Mouse (Mus musculus) forebrain, embryonic 16.5 days (tissue): ENCODE results near the gene Lactb. TPM values are rescaled to one million over a fixed set of nuclear protein-coding genes. Genes with fewer than 3 reads are reported as not detected.
"Not testable (repeated sequence)": the region's sequence is repeated elsewhere in the genome, so short reads cannot be mapped to it uniquely, and the experiment has no call there.

Source experiments
- ATAC-seq: fragments of 200-750 bp; cut with Nextera tagmentation; 2 replicates; pipeline ENCODE4 v1.8.0; 2017; ENCODE audit warnings: mild to moderate bottlenecking, moderate library complexity
- H3K27ac ChIP-seq: fragments of 300-500 bp; sonication (generic); 2 replicates; pipeline ENCODE4 v1.5.1; 2014; ENCODE audit warnings: low read length, control low read depth
- H3K27me3 ChIP-seq: fragments of 300-500 bp; sonication (generic); replicated peaks from 2 replicates; pipeline ENCODE4 v1.6.1; 2014; ENCODE audit warnings: low read length; ENCODE audit not compliant: control insufficient read depth, insufficient read depth
- H3K36me3 ChIP-seq: fragments of 300-500 bp; sonication (generic); 2 replicates; pipeline ENCODE4 v1.6.1; 2014; ENCODE audit not compliant: control insufficient read depth, insufficient read depth
- H3K4me1 ChIP-seq: fragments of 300-500 bp; sonication (generic); replicated peaks from 2 replicates; pipeline ENCODE4 v1.6.1; 2014; ENCODE audit warnings: low read length; ENCODE audit not compliant: control insufficient read depth, insufficient read depth
- H3K4me2 ChIP-seq: fragments of 300-500 bp; sonication (generic); 2 replicates; pipeline ENCODE4 v1.6.1; 2014; ENCODE audit warnings: mild to moderate bottlenecking, low read length, control low read depth
- H3K4me3 ChIP-seq: fragments of 300-500 bp; sonication (generic); replicated peaks from 2 replicates; pipeline ENCODE4 v1.5.1; 2014; ENCODE audit warnings: mild to moderate bottlenecking, low read length, control low read depth
- H3K9ac ChIP-seq: fragments of 300-500 bp; sonication (generic); replicated peaks from 2 replicates; pipeline ENCODE4 v1.6.1; 2014; ENCODE audit warnings: low read depth, low read length, control low read depth
- H3K9me3 ChIP-seq: fragments of 300-500 bp; sonication (generic); 2 replicates; pipeline ENCODE4 v1.6.1; 2016; ENCODE audit warnings: low read length; ENCODE audit not compliant: control insufficient read depth
- WGBS: fragments of 180-500 bp; shearing (Covaris S2); extraction: QIAGEN DNeasy Blood & Tissue Kit; methylation state at CpG from one replicate; pipeline ENCODE4 v1.1.7; 2014; 5-methylcytosine and 5-hydroxymethylcytosine counted together
- polyA plus RNA-seq: library from polyadenylated mRNA; unstranded; fragments of >200 nt; fragmentation: Nextera tagmentation; extraction: Ambion mirVana; gene quantifications from 2 replicates; pipeline ENCODE4 v1.2.1, GENCODE M21; 2015

Gene Lactb
- polyA plus RNA-seq, 1 experiment from 2014 or later, result 9.6 TPM

DNA sequence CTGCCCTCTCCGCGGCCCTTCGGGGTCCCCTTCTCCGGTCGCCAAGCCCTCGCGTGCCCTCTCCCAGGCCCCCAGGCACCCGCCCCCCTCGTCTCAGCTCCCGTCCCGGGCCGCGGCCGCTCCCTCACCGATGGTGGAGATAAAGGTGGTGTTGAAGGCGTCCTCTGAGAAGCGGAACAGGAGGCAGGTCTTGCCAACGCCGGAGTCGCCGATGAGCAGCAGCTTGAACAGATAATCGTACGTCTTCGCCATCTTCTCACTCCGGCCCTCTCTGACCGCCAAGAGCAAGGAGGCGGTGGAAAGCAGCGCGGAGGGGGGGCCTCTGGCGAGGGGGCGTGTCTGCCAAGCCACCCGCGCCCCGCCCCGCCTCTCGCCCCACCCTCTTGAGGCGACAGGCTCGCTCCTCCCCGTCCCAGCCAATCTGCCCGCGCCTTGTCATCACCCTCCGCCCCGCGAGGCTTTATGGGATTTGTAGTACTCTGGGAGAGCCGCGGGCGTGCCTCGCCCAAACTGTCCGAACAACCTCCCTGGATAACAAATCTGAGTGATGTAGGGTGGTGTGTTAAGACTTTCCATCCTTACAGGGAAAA lies 55.8 kb downstream of the Lactb start, which contains the start of gene Rab8b:
Rab8b (minus strand) TSS at position 306 of the 590 bp plus-strand sequence.
- under 1% methylated on average over 49 of the region's 49 CpGs for WGBS
- Histone ChIP-seq H3K4me1 (peaks cover 25% of the 10 kb centered on the region), H3K4me2 (peak within 1 kb of the TSS; percentile 98), H3K27me3 (no peaks in the 10 kb centered on the region), H3K9ac (peak within 1 kb of the TSS; percentile 94), H3K27ac (peak within 1 kb of the TSS; percentile 92), H3K9me3 (no peaks in the 10 kb centered on the region), H3K36me3 (no peaks in the 10 kb centered on the region), H3K4me3 (peak within 1 kb of the TSS; percentile 88)
- peak; percentile 99 for ATAC-seq

DNA sequence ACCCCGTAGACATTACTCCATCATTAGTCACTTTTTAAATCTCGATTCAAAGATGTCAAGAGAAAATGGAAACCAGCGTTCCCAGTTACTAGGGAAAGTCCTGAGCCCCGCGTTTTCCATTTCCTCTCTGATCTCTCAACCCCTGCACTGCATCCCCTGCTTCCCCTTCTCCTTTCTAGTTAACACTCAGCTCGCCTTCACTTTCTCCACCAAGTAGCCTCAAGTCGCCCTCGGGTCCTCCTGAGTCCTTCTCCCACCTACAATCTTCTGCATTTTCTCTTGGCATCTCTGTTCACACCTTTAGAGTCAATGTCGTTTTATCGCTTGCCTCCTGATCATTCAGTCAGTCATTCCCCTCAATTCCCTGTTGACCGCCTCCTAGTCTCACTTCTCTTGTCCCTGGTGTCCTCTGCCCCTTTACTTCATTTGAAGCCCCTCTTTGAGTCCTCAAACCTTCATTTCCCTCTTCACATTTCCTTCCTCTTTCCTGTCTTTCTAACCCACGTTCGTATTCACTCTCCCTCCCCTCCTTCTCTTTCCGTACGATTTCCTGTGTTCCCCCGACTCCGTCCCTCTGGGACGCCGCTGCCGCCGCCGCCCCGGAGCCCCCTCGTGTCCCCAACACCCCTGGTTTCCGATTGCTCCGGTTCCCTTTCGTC lies 56.5 kb downstream of the Lactb start:
- Histone ChIP-seq H3K36me3 (no peaks in the 10 kb centered on the region), H3K27me3 (no peaks in the 10 kb centered on the region), H3K9me3 (no peaks in the 10 kb centered on the region), H3K4me3 (peak overlapping the region; percentile 88), H3K9ac (peak overlapping the region; percentile 94), H3K4me2 (peak overlapping the region; percentile 98), H3K4me1 (peaks cover 29% of the 10 kb centered on the region), H3K27ac (peak overlapping the region; percentile 85)
- ATAC-seq, result no peak
- WGBS, result 3% methylated on average over 27 of the region's 27 CpGs

DNA sequence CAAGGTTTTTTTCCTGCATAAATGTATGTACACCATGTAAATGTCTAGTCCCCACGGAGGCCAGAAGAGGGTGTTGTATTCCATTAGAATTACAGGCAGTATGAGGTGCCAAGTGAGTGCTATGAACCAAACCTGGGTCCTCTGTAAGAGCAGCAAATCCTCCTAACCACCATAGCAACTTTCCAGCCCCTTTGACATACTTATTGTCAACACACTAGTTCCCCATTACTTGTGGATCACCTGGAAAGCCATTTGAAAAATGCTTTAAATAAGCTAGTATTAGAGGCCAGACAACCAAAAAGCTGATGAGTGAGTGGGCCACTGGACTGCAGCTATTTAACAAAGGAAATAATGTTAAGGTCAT lies 57.4 kb downstream of the Lactb start:
- 78% methylated on average over 1 of the region's 1 CpGs for WGBS
- Histone ChIP-seq H3K4me2 (peak overlapping the region; percentile 98), H3K4me3 (peak overlapping the region; percentile 88), H3K9ac (no peak overlapping the region), H3K4me1 (peaks cover 35% of the 10 kb centered on the region), H3K27ac (no peak overlapping the region), H3K36me3 (no peaks in the 10 kb centered on the region), H3K9me3 (no peaks in the 10 kb centered on the region), H3K27me3 (no peaks in the 10 kb centered on the region)
- no peak for ATAC-seq

DNA sequence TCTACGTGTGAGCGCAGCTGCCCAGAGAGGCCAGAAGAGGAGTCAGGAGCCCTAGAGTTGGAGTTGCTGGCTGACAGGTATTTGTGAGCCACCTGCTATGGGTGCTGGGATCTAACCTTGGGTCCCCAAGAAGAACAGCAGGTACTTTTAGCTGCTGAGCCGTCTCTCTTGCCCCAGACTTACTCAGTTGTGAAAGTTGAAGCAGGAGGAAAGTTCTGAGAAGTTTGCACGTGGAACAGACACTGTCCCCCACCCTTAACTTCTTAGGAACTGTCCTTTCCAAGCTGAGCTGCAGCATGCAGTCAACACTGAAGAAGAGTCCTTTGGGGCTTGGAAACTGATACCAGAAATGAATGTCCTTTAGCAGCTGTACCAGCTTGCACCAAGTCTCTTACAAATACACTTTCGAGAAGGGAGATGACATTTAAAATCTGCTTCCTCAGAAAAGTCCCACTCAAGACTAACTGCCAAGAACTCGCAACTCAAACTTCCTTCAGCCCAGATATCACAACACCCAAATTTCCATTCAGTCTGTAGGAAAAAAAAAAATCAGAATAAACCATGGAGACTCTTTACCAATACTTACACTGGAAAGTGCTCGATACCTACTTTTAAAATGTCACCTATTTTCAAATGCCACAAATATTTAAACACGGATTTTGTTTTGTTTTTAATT lies 57.9 kb downstream of the Lactb start:
- 92% methylated on average over 8 of the region's 8 CpGs for WGBS
- Histone ChIP-seq H3K4me2 (no peak overlapping the region; the same call in 1 of the 2 replicates), H3K36me3 (no peaks in the 10 kb centered on the region), H3K27ac (no peak overlapping the region), H3K27me3 (no peaks in the 10 kb centered on the region), H3K4me1 (peaks cover 39% of the 10 kb centered on the region), H3K4me3 (no peak overlapping the region), H3K9me3 (no peaks in the 10 kb centered on the region), H3K9ac (no peak overlapping the region)
- ATAC-seq, result no peak

DNA sequence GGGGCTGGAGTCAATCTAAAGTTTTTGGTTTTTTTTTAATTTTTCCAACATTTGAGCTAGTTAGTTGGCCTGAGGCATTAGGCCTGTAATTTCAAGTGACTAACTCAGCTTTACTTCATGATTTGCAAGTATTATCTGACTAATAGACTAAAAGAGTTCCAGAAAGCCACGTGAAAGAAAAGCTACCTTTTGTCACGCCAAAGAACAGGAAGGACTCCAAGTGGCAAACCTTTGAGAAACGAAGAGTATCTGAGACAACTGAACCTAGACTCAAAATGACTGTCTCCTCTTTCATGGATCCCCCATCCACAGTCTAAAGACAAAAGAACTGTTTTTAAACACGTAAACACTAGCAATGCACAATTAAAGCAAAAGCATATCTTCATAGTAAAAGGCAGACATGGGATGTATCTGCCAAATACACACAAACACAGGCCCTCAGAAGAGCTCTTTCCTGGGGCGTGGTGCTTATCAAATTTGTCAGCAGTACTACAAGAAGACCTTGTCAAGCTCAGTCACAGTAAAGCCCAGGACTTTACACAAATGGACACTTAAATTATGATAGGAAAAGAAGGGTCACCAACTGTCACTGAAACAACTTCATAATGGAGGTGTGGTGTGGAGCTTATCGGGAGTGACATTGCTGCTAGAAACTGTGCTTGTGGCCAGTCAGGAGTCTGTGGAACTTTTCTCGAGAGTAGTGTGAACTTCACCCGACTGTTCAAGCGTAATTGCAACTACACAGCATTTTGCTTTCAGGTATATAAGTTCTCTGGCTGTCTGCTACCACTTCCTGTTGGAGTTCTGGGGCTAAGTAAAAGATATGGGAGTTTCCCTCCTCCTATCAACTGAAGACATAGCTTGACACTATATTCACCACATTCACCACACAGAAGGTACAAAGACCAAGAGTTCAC lies 59.2 kb downstream of the Lactb start:
- Histone ChIP-seq H3K4me3 (no peak overlapping the region), H3K4me1 (peaks cover 49% of the 10 kb centered on the region), H3K27ac (no peak overlapping the region), H3K9me3 (no peaks in the 10 kb centered on the region), H3K9ac (no peak overlapping the region), H3K27me3 (no peaks in the 10 kb centered on the region), H3K4me2 (no peak overlapping the region), H3K36me3 (no peaks in the 10 kb centered on the region)
- ATAC-seq, result no peak
- 88% methylated on average over 9 of the region's 9 CpGs for WGBS

DNA sequence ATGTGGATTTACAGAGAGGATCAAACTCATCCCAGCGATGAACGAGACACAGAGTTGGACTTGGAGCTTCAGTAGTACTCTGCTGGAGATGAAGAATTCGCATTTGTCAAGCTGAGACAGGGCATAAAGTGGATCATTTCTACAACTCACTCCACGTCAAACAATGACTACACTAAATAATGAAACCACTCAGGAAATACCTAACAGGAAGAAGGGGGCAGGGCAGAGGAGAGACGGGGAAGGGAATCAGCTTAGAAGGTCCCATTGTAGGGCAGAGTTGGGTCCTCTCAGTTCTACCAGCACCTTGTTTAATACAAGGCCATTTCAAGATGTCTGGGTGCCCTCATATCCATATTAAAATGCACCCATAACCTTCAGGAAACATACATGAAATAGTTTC lies 59.9 kb downstream of the Lactb start:
- no peaks in the 10 kb centered on the region for H3K36me3 ChIP-seq
- H3K9ac ChIP-seq, result no peak overlapping the region
- no peaks in the 10 kb centered on the region for H3K27me3 ChIP-seq
- H3K4me2 ChIP-seq, result no peak overlapping the region
- ATAC-seq, result no peak
- no peaks in the 10 kb centered on the region for H3K9me3 ChIP-seq
- H3K4me1 ChIP-seq, result peaks cover 46% of the 10 kb centered on the region
- 89% methylated on average over 5 of the region's 5 CpGs for WGBS
- no peak overlapping the region for H3K27ac ChIP-seq
- no peak overlapping the region for H3K4me3 ChIP-seq

DNA sequence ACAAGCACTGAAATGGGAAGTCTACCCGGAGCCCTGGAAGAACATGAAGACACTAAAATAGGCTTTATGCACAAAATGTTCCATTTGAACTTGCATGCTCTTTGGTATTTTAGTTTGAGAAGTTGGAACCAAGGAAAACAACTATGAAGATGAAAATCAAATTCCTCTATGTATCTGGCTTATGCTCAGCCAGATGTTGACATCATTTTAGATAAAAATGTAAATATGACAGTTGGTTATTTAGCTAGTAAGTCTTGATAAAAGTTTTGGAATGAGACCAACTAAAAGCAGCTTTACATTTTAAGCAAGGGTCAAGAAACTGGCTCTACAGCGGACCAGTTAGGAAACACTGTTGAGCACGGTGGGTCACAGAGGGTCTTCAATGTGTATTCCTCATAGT lies 60.7 kb downstream of the Lactb start:
- WGBS, result 94% methylated on average over 3 of the region's 3 CpGs
- peaks cover 49% of the 10 kb centered on the region for H3K4me1 ChIP-seq

DNA sequence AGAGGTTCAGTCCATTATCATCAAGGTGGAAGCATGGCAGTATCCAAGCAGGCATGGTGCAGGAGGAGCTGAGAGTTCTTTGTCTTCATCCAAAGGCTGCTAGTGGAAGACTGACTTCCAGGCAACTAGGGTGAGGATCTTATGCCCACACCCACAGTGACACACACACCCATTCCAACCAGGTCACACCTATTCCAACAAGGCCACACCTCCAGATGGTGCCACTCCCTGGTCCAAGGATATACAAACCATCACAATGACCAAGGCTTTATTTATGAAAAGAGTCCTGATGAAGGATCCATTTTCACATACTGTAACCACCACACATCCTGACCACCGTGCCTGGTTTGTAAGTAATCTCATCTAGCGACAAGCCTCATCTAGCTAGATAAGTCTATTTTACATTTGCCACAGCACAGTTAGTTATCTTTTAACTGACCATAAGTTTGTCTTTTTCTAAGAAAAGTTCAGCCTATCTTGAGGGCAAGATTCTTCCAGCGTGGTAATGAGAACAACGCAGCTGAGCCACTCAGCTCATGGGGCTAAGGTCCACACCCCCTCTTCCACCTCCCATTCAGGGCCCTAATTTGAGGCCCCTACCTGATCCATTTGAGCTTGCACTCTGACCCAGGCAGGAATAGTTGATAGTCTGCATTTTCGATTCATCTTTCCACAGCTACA lies 61.9 kb downstream of the Lactb start:
- not testable (repeated sequence) for ATAC-seq, H3K36me3 ChIP-seq, H3K4me2 ChIP-seq, H3K9ac ChIP-seq, H3K4me3 ChIP-seq, H3K27me3 ChIP-seq, H3K9me3 ChIP-seq
- 95% methylated on average over 5 of the region's 5 CpGs for WGBS
- Histone ChIP-seq H3K4me1 (peaks cover 45% of the 10 kb centered on the region), H3K27ac (peak overlapping the region; percentile 83)

More for the DNA sequence above, 60.7 kb downstream of the Lactb start:
- Histone ChIP-seq H3K9me3 (no peaks in the 10 kb centered on the region), H3K27me3 (no peaks in the 10 kb centered on the region), H3K36me3 (no peaks in the 10 kb centered on the region), H3K27ac (no peak overlapping the region), H3K4me2 (no peak overlapping the region), H3K9ac (no peak overlapping the region), H3K4me3 (no peak overlapping the region)
- no peak for ATAC-seq
